Mouse (Mus musculus) kidney, adult 9 months (tissue): ENCODE data around the gene Wdr83.

ENCODE experiments used
- DNase-seq: peaks from one replicate; pipeline ENCODE4 v3.0.0; 2022

The Wdr83 gene

DNA sequence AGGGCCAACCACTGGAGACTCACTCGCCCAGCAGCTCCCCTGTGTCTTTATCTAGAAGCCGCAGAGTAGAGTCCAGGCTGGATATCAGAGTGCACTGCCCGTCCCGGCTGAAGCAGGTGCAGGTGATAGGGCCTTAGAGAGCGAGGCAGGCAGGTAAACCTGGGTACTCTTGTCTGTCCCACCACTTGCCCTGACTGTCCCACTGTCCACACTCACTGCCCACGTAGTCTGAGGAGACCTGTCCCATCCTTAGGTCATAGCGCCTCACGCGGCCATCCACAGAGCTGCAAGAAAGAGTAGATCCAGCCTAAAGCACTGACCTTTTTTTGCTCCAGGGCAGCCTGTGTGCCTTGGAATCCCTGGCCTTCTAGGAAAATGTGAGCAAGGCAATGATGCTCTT is 5.1 kb downstream of the Wdr83 start:
- DNase-seq: peak; percentile 68

DNA sequence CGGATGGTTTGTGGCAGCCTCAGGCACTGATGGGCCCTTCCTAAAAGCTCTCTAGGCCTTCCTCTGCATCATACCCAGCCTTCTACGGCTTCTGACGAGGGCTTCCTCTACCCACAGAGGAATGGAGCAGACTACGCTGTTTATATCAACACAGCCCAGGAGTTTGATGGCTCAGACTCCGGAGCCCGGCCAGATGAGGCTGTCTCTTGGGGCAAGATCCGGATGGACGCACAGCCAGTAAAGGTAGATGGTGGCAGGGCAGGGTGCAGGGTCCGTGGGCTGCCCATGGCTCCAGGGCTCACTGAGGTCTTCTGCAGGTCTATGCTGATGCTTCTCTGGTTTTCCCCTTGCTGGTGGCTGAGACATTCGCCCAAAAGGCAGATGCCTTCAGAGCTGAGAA is 6.5 kb downstream of the Wdr83 start:
- no peak for DNase-seq

DNA sequence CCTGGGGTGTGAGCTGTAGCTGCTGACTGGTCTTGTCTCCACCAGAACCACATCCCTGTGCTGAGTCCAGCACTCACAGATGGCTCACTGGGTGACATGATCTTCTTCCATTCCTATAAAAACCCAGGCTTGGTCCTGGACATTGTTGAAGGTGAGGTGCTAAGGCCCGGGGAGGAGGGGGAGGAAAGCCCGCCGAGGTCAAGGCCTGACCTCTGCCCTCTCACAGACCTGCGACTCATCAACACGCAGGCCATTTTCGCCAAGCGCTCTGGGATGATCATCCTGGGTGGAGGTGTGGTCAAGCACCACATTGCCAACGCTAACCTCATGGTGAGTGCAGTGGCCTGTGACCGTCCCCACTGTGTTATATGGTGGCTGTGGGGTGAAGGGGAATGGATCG is 6.9 kb downstream of the Wdr83 start:
- no peak for DNase-seq

DNA sequence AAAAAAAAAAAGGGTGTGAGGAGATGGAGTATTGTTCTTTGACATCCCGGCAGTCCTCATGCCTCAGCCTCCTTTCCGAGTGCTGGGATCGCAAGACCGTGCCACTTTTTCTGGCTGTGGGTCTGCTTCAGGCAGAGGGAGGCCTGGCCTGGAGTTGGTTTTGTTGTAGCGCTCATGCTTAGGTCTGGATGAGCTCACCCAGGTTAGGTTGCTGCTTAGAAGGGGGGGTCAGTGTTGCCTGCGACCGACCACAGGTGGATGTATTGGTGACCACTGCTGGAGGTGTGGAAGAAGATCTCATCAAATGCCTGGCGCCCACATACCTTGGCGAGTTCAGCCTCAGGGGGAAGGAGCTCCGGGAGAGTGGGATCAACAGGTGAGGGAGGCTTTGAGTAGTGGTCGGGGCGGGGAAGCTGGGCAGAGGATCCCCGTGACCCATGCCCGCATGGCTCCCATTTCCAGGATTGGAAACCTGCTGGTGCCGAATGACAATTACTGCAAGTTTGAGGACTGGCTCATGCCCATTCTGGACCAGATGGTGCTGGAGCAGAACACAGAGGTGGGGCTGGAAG is 8.0 kb downstream of the Wdr83 start:
- DNase-seq: no peak

DNA sequence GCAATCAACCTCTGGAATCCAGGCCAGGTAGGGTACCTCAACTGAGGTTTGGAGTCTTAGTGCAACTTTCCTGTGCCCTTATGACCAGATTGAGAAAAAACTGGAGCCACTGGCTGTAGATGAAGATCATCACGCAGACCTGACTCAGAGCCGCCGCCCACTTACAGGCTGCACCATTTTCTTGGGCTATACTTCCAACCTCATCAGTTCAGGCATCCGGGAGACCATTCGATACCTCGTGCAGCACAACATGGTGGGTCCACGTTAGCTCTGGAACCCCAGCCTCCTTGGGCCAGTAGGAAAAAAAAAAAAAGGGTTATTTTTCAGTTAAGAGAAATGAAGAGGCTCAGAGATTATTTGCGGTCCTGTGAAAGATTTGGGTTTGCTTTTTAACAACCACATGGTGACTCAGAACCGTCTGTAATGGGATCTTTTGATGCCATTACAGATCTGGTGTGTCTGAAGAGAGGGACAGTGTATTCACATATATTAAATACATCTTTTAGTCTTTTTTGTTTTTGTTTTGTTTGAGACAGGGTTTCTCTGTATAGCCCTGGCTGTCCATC is 8.7 kb downstream of the Wdr83 start:
- DNase-seq: no peak

DNA sequence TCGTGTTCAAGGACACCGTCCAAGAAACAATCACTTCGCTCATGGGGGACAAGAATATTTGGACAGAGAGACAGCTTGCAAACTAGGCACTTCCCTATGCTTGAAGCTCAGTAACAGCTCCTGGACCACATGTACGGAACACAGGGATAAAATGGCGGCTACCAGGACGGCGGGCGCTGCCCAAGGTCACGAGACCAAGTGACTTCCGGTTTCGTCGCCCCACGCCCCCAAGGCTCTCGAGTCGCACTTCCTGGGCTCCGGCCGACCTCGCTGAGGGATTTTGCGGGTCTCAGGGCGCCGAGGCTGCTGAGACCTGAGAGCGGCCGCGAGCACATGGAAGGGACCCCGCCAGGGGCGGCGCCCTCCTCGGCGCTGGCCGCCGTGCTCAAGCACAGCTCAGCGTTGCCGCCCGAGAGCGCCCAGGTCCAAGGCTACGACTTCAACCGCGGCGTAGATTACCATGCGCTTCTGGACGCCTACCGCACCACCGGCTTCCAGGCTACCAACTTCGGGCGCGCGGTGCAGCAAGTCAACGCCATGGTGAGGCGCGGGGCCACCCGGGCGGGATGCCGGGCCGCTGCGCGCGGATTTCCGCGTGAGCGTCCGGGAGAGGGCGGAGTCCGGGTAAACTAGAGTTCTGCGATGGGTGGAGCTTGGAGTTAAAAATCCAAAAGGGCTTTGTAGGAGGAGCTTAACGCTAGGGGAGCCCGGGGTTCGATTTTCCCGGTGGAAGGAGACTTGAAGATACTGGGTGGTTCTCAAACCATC is 9.4 kb downstream of the Wdr83 start, which contains the start of gene Dhps:
TSS of gene Dhps (plus strand) at position 244 of the 768 bp plus-strand sequence.
- DNase-seq: peak; percentile 94

DNA sequence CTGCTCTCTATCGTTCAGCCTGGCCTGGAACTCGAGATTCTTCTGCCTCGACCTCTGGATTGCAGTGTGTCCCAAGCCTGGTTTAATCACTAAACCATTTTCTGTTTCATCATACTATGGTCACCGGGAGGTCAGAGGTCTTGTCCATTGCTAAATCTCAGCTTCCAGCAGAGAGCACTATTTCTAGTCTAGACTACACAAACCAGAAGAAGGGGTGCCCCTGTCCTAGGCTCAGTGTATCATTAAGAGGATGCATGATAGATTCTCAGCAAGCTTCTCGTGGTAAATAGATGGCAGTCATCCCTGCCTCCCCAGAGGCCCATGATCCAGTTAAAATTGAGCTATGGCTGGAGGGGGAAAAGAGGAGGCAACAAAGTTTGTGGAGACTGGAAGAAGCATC is 10.1 kb downstream of the Wdr83 start:
- DNase-seq: peak; percentile 81

DNA sequence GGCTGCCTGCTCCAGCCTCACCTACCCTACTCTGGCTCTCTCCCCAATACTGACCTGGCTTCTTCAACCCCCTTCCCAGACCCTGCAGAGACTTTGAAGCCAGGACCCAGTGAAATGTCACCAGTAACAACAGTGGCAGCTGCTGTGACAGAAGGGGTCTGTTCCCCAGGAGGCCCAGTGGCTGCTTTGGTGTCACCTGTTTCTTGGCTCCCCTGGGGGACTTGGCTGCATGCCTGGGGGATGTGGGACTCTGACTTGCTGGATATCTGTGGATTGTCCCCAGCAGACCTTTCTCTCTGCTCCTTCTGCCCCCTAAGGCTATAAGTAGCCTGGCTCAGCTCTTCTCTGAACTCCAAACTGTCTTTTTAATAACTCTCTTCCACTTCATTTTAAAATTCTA is 13.1 kb downstream of the Wdr83 start, which contains the start of gene Gm5741:
TSS of gene Gm5741 (minus strand) at position 1 of the 400 bp plus-strand sequence.
- no peak for DNase-seq

DNA sequence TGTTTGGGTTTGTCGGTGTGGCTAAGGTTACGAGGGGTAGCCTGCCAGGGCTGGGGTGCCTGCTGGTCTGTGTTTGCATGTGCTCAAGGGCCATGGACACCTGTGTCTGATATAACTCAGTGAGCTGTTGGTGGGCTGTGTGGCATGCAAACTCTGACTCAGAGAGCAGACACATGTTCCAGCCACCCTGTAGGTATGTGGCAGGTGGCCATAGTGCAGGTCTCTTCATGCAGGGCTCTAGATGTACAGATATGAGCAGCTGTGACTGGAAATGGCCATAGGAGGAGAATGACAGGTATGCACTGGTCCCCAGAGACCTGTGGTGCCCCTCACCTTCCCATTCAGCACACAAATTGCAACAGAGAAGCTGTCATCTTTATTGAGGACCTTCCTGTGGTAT is 14.0 kb downstream of the Wdr83 start:
- DNase-seq: no peak

DNA sequence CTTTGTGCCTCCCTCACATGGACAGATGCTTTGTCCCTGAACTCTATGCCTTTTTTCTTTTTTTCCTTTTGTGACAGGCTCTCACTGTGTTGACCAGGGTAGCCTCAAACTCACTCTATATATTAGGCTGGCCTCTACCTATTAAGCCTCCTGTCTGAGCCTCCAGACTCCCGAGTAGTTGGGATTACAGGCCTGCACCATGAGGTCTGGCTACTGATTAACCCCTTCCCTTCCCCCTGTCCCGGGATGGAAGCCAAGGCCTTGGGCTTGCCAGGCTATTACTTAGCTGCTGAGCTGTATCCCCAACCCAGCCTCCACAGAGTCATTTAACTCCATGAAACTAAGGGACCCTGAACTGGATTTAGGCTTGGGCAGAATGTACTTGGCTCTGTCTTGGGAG is 15.9 kb downstream of the Wdr83 start:
- DNase-seq: peak; percentile 96

DNA sequence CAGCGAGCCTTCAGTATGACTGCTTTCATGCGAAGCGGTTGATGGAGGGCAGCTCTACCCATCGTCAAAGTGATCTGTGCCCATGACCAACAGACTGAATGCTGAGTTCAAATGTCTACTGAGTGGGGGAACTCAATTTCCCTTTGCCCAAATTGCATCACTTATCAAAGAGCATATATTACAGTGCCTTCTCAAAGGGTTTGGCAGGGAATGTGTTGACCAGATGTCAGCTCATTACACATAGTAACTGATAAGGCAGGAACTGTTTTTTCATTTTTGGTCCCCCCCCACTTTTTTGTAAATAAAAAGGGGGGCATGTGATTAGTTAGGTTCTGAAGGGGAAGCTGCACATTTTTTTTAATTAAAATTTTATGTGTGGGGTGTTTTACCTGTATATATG is 18.5 kb downstream of the Wdr83 start:
- no peak for DNase-seq

DNA sequence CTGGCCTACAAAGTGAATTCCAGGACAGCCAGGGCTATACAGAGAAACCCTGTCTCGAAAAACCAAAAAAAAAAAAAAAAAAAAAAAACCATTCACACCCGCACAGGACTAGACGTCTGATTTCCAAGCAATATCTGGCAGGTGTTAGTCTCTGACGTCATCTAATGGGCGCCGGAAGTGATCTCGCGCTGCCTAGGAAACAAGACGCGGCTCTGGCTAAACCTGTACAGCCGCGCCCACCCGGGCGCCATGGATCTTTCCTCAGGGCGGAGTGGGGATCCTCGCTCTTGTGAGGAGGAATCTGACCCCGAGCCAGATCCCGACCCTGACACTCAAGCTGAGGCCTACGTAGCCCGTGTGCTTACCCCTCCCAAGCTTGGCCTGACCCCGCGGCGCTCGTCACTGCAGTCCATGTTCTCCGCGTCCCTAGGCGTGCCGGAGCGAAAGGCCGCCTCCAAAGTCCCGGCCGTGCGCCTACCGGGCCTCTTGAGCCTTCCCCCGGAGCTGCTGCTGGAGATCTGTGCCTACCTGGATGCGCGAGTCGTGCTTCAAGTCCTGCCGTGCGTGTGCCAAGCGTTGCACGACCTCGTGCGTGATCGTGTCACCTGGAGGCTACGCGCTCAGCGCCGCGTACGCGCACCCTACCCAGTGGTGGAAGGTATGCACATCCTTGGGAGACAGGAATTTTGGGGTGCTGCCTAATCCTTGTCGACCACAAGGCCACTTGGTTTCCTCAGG is 21.1 kb downstream of the Wdr83 start, which contains the start of gene Fbxw9:
TSS of gene Fbxw9 (plus strand) at position 177 of the 738 bp plus-strand sequence.
- DNase-seq: peak; percentile 96

DNA sequence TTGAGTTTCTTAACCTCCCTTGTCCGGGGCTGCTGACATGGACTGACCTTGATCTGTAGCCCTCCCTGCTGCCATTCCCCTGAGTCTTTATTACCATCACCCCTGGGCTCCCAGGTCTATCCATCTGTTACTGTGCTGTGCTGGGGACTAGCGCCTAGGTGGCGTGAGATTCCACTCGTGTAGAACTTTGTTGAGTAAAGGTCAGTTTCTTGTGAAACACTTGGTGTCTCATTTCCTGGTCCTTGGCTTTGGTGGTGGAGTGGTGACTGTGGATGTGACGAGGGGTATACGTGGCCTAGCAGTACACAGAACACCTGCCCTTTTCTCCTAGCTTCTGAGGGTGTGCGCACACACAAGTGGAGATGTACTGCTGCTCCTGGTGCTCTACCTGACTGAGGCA is 23.7 kb downstream of the Wdr83 start:
- DNase-seq: no peak

DNA sequence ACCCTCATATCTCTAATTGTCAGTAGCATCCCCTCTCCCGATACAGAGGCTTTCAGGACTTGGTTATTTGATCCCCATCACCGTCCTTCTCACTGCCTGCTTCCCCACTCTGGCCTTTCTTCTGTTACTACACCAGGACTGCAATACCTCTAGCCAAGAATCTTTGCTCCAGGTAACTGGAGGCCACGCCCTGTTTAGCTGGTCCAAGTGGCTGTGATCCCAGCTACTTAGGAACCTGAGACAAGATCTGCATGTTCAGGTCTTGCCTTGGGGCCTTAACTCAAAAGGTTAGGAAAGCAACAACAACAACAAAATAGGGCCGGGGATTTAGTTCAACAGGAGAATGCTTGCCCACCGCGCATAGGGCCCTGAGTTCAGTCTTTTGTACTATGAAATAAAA is 37.5 kb downstream of the Wdr83 start:
- no peak for DNase-seq

DNA sequence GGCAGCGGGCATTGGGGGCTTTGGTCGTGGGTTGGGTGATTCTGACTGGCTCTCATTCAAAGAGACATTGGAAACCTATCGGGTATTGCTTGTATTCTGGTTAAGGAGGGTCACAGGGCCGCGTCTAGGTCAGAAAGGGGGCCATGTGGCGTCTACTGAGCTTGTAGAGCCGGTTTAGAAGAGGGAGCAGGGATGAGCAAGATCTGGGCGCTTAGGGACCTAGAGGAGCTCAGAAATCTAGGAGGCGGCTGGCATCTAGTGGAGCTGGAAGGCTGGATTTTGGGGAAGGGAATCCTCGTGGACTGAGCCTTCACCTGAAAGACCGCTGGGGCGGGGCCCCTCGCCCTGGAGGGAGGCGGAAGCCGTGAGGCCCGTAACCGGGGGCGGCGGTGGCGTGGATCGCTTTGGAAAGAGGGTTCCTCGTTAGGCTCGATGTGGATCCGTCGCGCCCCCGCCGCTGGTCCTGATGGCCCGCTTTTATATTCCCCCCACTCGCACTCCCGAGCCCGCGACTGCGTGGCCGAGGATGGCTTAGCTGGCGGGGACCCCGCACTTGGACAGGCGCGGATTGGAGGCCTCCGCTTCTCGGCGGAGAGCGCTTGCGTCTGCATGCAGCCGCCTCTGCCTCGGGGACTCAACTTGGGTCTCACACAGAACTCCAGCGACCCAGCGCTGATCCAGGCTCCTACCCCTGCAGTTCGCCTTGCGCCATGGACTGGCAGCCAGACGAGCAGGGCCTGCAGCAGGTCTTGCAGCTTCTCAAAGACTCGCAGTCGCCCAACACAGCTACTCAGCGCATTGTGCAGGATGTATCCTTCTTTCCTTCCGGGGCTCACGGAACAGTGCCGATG is 43.2 kb downstream of the Wdr83 start:
- DNase-seq: peak; percentile 39

DNA sequence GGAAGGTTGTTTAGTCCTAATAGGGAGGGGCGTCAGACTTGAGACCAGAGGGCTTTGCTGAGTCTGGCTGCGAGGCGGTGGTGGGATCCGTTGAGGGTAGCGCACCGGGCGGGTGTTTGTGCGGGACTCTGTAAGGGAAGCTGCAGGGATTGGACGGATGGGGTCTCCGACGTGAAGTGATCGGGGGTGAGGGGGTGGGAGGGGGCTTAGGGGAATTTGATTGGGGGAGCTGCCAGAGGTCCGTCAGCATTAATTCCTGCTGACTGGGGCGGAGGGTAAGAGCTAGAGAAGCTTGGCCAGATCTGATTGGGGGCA is 43.8 kb downstream of the Wdr83 start:
- no peak for DNase-seq

DNA sequence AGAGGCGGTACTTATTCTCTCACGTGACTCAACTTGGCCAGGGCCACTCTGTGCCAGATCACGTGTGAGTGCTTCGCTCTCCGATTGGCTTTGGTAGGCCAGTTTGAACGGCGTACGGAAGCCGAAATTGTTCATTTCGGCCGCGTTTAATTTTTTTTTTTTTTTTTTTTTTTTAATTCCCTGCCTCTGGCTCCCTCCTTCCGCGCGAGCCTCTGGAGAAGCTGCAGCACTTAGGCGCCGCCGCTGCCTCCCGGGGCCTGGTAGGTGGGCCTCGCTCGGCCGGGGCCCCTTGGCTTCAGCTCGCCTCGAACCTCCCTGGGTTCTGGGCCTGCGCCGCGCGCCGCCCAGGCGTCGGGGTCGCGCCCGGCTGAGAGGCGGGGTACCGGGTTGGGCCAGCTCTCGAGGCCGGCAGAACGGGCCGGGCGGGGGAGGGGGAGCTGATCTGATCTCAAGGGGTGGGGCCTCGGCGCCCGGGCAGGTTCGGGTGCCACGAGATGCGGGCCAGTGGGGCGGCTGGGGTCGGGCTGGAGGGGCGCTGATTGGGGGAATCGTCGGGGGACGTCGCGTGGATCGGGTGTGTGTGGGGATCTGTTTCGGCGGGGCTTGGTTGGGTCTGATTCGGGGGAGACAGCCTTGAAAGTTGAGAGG is 44.3 kb downstream of the Wdr83 start, which contains the start of gene Tnpo2:
TSS of gene Tnpo2 (plus strand) at position 198 of the 648 bp plus-strand sequence.
- DNase-seq: peak; percentile 96

DNA sequence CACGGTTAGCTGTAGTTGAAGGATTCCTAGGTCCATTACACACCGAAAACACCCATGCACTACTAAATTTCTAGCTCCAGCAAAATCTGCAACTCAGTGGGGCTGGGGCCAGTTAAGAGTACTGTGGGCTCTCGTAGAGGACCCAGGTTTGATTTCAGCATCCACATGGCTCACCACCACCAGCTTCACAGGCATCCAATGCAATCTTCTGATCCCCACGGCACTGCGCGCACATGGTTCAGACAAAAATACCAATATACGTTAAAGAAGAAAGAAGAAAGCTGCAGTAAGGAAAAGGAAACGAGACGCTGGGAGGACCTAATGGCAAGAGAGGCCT is 44.8 kb downstream of the Wdr83 start:
- no peak for DNase-seq

DNA sequence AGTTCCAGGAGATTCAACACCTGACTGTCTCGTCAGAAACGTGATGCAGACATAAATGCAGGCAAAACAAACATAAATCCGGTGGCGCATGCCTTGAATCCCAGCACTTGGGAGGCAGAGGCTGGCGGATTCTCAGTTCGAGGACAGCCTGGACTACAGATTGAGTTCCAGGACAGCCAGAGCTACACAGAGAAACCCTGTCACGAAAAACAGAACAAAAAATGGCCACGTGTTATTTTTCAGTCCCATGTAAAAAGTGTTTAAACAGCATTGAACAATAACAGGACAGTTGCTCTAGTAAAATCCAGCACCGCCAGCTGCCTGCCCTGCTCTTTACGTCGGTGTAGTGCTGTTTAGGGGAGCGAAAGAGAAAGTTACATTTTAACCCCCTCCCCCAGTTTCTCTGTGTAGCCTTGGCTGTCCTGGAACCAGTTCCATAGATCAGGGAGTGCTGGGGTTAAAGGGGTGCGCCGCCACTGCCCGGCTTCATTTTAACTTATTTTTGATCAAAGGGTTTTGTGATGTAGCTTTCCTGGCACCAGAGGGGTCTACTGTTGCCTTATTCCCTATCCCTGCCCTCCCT is 45.3 kb downstream of the Wdr83 start:
- DNase-seq: peak; percentile 54

DNA sequence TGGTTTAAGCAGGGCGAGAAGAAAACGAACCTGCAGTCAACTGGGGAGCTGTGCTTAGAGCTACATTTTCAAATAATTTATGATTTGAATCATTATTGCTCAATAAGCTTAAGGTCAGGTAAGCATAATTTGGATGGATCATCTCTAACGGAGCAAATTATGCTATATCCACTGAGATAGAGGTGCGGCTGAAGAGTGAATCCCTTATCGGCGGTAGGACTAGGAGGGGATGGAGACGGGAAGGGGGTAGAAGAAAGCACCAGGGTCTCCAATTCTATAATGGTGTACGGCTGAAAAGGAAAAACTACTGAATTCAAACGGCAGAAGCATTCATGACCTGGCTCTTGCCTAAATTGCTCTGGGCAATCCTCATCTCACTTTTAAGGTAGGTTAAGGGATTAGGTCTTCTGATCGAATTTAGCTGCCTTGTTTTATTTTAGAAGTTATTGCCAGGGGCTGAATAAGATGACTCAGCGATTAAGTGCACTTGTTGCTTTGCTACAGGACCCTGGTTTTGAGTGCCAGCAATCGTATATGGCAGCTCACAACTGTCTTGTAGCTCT is 45.9 kb downstream of the Wdr83 start:
- DNase-seq: no peak

DNA sequence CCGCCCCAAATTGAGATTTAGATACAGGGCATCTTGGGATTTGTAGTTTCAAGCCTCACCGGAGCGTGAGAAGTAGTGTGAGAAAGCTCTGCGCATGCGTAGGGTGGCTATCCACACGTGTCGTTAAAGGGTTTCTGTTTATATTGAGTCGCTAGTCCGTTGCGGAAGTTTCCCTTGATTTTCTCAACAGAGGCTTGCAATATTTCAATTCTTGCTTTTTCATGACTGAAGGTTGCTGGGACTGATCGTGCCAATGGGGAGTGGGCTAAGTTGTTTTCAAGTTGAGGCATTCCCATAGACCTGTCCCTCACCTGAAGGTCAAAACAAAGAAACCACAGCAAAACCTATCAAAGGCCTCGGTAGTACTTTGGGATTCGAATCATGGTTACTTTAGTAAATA is 46.3 kb downstream of the Wdr83 start:
- peak; percentile 83 for DNase-seq

DNA sequence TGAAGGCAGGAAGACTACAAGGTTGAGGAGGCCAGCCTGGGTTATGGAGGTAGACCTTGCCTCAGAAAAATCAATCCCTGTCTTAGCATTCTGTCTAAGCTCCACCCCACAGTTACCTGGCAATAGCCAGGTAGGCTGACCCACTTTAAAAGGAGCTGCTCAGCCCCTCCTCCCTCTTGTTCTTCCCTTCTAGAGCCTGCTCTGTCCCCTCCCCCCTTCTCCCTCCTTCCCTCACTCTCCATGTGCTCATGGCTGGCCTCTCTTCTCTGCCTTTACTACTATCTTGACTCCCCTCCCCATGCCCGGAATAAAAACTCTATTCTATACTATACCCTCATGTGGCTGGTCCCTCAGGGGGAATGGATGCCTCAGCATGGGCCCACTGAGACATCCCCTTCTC is 47.2 kb downstream of the Wdr83 start:
- peak; percentile 46 for DNase-seq
